Mouse (Mus musculus): Measurements from ENCODE around the gene Usp24. TPM values are rescaled to one million over a fixed set of nuclear protein-coding genes. Genes with fewer than 3 reads are reported as not detected.

The Usp24 gene
- polyA plus RNA-seq, 1 experiment from 2014 or later, result 8.7 TPM

GRCm38 (mm10) chr4:106483215-106483727 lies 167.3 kb downstream of the Usp24 start:
- Histone ChIP-seq H3K4me3 (no peak overlapping the region), H3K4me1 (peaks cover 10% of the 10 kb centered on the region; the same call in 1 of the 2 replicates), H3K27ac (no peak overlapping the region), H3K36me3 (no peaks in the 10 kb centered on the region), H3K9me3 (no peaks in the 10 kb centered on the region), H3K27me3 (ENCODE audit: insufficient read depth, poor library complexity, severe bottlenecking) (peaks cover 77% of the 10 kb centered on the region)
- 55% methylated on average over 7 of the region's 7 CpGs for WGBS
- DNase-seq (ENCODE audit: low spot score), result no peak

DNA sequence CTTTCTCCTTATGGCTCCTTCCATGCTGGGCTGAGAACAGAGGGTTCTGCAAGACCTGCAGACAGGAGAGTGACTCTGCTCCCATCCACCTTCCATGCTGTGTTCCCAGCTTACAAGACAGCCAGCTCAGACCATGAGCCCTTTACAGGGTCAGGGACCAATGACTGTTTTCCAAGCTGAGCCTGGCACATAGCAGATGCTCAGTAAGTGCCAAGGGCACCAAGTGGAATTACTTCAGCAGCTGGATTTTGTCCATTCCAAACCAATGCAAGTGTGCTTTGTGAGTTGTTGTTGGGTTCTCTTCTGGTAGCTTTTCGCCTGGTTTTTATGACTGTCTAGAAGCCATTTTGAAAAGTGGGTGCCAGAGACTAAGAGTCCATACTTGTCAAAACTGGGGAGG lies 167.8 kb downstream of the Usp24 start:
- WGBS, result 81% methylated on average over 1 of the region's 1 CpGs
- Histone ChIP-seq H3K4me1 (peaks cover 10% of the 10 kb centered on the region; the same call in 1 of the 2 replicates), H3K27ac (no peak overlapping the region), H3K9me3 (no peaks in the 10 kb centered on the region), H3K4me3 (no peak overlapping the region), H3K27me3 (ENCODE audit: insufficient read depth, poor library complexity, severe bottlenecking) (peaks cover 82% of the 10 kb centered on the region), H3K36me3 (no peaks in the 10 kb centered on the region)
- DNase-seq (ENCODE audit: low spot score), result no peak

DNA sequence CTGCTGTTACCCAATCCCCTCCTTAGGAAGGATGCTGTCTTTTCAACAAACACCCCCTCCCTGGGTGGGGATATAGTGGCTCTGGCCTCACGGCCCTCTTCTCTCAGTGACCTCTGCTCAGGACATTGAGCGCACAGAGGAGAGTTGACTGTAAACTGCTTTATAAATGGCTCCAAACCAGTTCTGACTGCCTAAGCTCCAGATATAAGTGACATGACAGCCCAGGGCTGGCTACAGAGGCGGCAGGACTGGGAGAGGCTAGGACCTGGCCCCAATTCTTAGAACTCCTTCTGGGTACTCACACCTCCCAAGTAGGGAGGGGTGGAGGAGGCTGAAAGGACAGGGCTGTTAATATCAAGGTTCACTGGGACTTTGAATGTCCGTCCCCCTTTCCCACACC lies 174.6 kb downstream of the Usp24 start:
- Histone ChIP-seq H3K27me3 (ENCODE audit: insufficient read depth, poor library complexity, severe bottlenecking) (peaks cover 52% of the 10 kb centered on the region), H3K36me3 (no peaks in the 10 kb centered on the region), H3K9me3 (no peaks in the 10 kb centered on the region), H3K4me3 (no peak overlapping the region), H3K27ac (no peak overlapping the region), H3K4me1 (peaks cover 7% of the 10 kb centered on the region; the same call in 1 of the 2 replicates)
- 62% methylated on average over 4 of the region's 4 CpGs for WGBS
- no peak for DNase-seq (ENCODE audit: low spot score)

Other genes with a start within 250 kb of the Usp24 start
- gene Pcsk9, start 148.1 kb downstream of the Usp24 start, polyA plus RNA-seq (2016; fragmentation: Nextera tagmentation; extraction: Ambion mirVana), result 1.4 and 12.6 TPM in 2 replicates
- gene Bsnd, start 176.1 kb downstream of the Usp24 start, polyA plus RNA-seq (2016; fragmentation: Nextera tagmentation; extraction: Ambion mirVana), result 0.05 TPM in 1 of 2 replicates, not detected in the other
- gene Dhcr24, start 244.8 kb downstream of the Usp24 start, polyA plus RNA-seq (2016; fragmentation: Nextera tagmentation; extraction: Ambion mirVana), result 6.1 and 9.7 TPM in 2 replicates

All from heart, embryonic 10.5 days (tissue).